Mouse (Mus musculus) lung, postnatal 0 days (tissue): Measurements from ENCODE around the gene 1810024B03Rik. TPM values are rescaled to one million over a fixed set of nuclear protein-coding genes. Genes with fewer than 3 reads are reported as not detected.
"Not testable (repeated sequence)": the region's sequence is repeated elsewhere in the genome, so short reads cannot be mapped to it uniquely, and the experiment has no call there.

Source experiments
- ATAC-seq: fragments of 200-750 bp; cut with Nextera tagmentation; 2 replicates; pipeline ENCODE4 v1.8.0; 2017; ENCODE audit warnings: moderate library complexity
- DNase-seq: peaks from one replicate; pipeline ENCODE4 v3.0.0-alpha.2; 2016; ENCODE audit warnings: low spot score
- H3K27ac ChIP-seq: fragments of 300-500 bp; sonication (generic); 2 replicates; pipeline ENCODE4 v1.5.1; 2014; ENCODE audit warnings: antibody characterized with exemption, mild to moderate bottlenecking, low read length, mixed read lengths
- H3K27me3 ChIP-seq: fragments of 300-500 bp; sonication (generic); replicated peaks from 2 replicates; pipeline ENCODE4 v1.6.1; 2014; ENCODE audit warnings: low read length, mixed read lengths; ENCODE audit not compliant: insufficient read depth
- H3K36me3 ChIP-seq: fragments of 300-500 bp; sonication (generic); 2 replicates; pipeline ENCODE4 v1.6.1; 2014; ENCODE audit warnings: low read length, mixed read lengths; ENCODE audit not compliant: insufficient read depth
- H3K4me1 ChIP-seq: fragments of 300-500 bp; sonication (generic); 2 replicates; pipeline ENCODE4 v1.6.1; 2014; ENCODE audit warnings: antibody characterized with exemption, low read depth, low read length, mixed read lengths; ENCODE audit not compliant: insufficient read depth
- H3K4me2 ChIP-seq: fragments of 300-500 bp; sonication (generic); replicated peaks from 2 replicates; pipeline ENCODE4 v1.6.1; 2014; ENCODE audit warnings: low read depth, mild to moderate bottlenecking, low read length, moderate library complexity, mixed read lengths
- H3K4me3 ChIP-seq: fragments of 300-500 bp; sonication (generic); 2 replicates; pipeline ENCODE4 v1.5.1; 2014; ENCODE audit warnings: low read depth, low read length
- H3K9ac ChIP-seq: fragments of 300-500 bp; sonication (generic); replicated peaks from 2 replicates; pipeline ENCODE4 v1.6.1; 2014; ENCODE audit warnings: low read depth, mild to moderate bottlenecking
- H3K9me3 ChIP-seq: fragments of 300-500 bp; sonication (generic); 2 replicates; pipeline ENCODE4 v1.6.1; 2016; ENCODE audit warnings: low read length, mixed read lengths
- CTCF ChIP-seq: IDR thresholded peaks from 2 replicates; pipeline ENCODE4 v1.5.1; 2016; ENCODE audit warnings: antibody characterized with exemption, mild to moderate bottlenecking
- EP300 ChIP-seq: IDR thresholded peaks from 2 replicates; pipeline ENCODE4 v1.6.1; 2016; ENCODE audit warnings: antibody characterized with exemption, mild to moderate bottlenecking, control low read depth
- WGBS: fragments of 180-500 bp; shearing (Covaris S2); extraction: QIAGEN DNeasy Blood & Tissue Kit; methylation state at CpG from one replicate; pipeline ENCODE4 v1.1.7; 2014; 5-methylcytosine and 5-hydroxymethylcytosine counted together
- polyA plus RNA-seq: library from polyadenylated mRNA; unstranded; fragments of >200 nt; fragmentation: Nextera tagmentation; extraction: Ambion mirVana; gene quantifications from 2 replicates; pipeline ENCODE4 v1.2.1, GENCODE M21; 2015

Gene 1810024B03Rik
- polyA plus RNA-seq, 1 experiment from 2014 or later = 2.0 TPM

GRCm38 (mm10) chr2:127189574-127189973 is 18.5 kb downstream of the 1810024B03Rik start:
- no peak overlapping the region for H3K27ac ChIP-seq
- ATAC-seq = no peak
- no peak overlapping the region for H3K4me3 ChIP-seq
- H3K4me2 ChIP-seq = no peak overlapping the region
- no peak overlapping the region for H3K9ac ChIP-seq
- no peaks in the 10 kb centered on the region for H3K9me3 ChIP-seq
- TF ChIP-seq EP300 (no peak), CTCF (no peak)
- H3K4me1 ChIP-seq = no peaks in the 10 kb centered on the region
- no peaks in the 10 kb centered on the region for H3K27me3 ChIP-seq
- no peaks in the 10 kb centered on the region for H3K36me3 ChIP-seq
- DNase-seq = no peak

GRCm38 (mm10) chr2:127182598-127183381 is 25.3 kb downstream of the 1810024B03Rik start:
- no peak for TF ChIP-seq EP300
- no peak for TF ChIP-seq CTCF
- WGBS = 3% methylated on average over 17 of the region's 17 CpGs
- ATAC-seq = peak; percentile 100

GRCm38 (mm10) chr2:127166261-127166660 is 41.8 kb downstream of the 1810024B03Rik start:
- not testable (repeated sequence) for H3K9ac ChIP-seq, H3K27me3 ChIP-seq, H3K4me1 ChIP-seq, H3K4me3 ChIP-seq, H3K36me3 ChIP-seq, H3K9me3 ChIP-seq, ATAC-seq, H3K4me2 ChIP-seq, H3K27ac ChIP-seq
- DNase-seq = peak; percentile 77
- WGBS = 6% methylated on average over 1 of the region's 1 CpGs
- TF ChIP-seq CTCF = peak; percentile 63

More at GRCm38 (mm10) chr2:127182598-127183381, 25.3 kb downstream of the 1810024B03Rik start:
- peak; percentile 98 for DNase-seq
- Histone ChIP-seq H3K27ac (peak overlapping the region; percentile 73), H3K9ac (peak overlapping the region; percentile 58), H3K36me3 (no peaks in the 10 kb centered on the region), H3K9me3 (no peaks in the 10 kb centered on the region), H3K4me3 (peak overlapping the region; percentile 42), H3K27me3 (no peaks in the 10 kb centered on the region), H3K4me2 (peak overlapping the region; percentile 65), H3K4me1 (no peaks in the 10 kb centered on the region)

GRCm38 (mm10) chr2:127165675-127166074 is 42.4 kb downstream of the 1810024B03Rik start:
- Histone ChIP-seq H3K9ac (no peak overlapping the region), H3K4me3 (no peak overlapping the region), H3K4me1 (no peaks in the 10 kb centered on the region), H3K27me3 (no peaks in the 10 kb centered on the region), H3K36me3 (no peaks in the 10 kb centered on the region), H3K27ac (no peak overlapping the region), H3K9me3 (no peaks in the 10 kb centered on the region), H3K4me2 (no peak overlapping the region)
- no peak for ATAC-seq
- TF ChIP-seq CTCF = no peak
- TF ChIP-seq EP300 = no peak
- WGBS = 44% methylated on average over 4 of the region's 4 CpGs
- no peak for DNase-seq

- Histone ChIP-seq H3K4me3 (no peak overlapping the region), H3K4me1 (peaks cover 6% of the 10 kb centered on the region; the same call in 1 of the 2 replicates), H3K36me3 (peaks cover 1% of the 10 kb centered on the region; the same call in 1 of the 2 replicates), H3K9ac (no peak overlapping the region), H3K4me2 (no peak overlapping the region), H3K27ac (no peak overlapping the region), H3K9me3 (no peaks in the 10 kb centered on the region), H3K27me3 (no peaks in the 10 kb centered on the region)
- DNase-seq = no peak
- no peak for ATAC-seq
- WGBS = 79% methylated on average over 3 of the region's 3 CpGs
- TF ChIP-seq CTCF = no peak
- TF ChIP-seq EP300 = no peak
Measured at GRCm38 (mm10) chr2:127145699-127146098, 62.4 kb downstream of the 1810024B03Rik start.

- DNase-seq = peak; percentile 78
- 3% methylated on average over 31 of the region's 31 CpGs for WGBS
- Histone ChIP-seq H3K36me3 (peaks cover 4% of the 10 kb centered on the region; the same call in 1 of the 2 replicates), H3K4me3 (peak within 1 kb of the TSS; percentile 56), H3K9ac (peak within 1 kb of the TSS; percentile 55), H3K27me3 (no peaks in the 10 kb centered on the region), H3K27ac (no peak within 1 kb of the TSS), H3K4me2 (peak within 1 kb of the TSS; percentile 82), H3K4me1 (peaks cover 6% of the 10 kb centered on the region; the same call in 1 of the 2 replicates), H3K9me3 (no peaks in the 10 kb centered on the region)
- peak; percentile 95 for ATAC-seq
- TF ChIP-seq CTCF = no peak
- no peak for TF ChIP-seq EP300
Measured at GRCm38 (mm10) chr2:127143158-127144063, 64.7 kb downstream of the 1810024B03Rik start, which contains the start of gene Itpripl1. Itpripl1 (minus strand) TSS chr2:127143442.
